Mouse (Mus musculus) olfactory bulb, adult 2 months (tissue): ENCODE data around the gene Lrtm2. TPM values are rescaled to one million over a fixed set of nuclear protein-coding genes. Genes with fewer than 3 reads are reported as not detected.
A peak's percentile ranks its signal among the peaks of the same experiment; 100 is the strongest.

Source experiments
- H3K27ac ChIP-seq: fragments of 200-500 bp; 2 replicates; pipeline ENCODE4 v1.5.1; 2012; ENCODE audit warnings: low read depth, low read length; ENCODE audit not compliant: insufficient read depth
- H3K4me1 ChIP-seq: fragments of 200-500 bp; 2 replicates; pipeline ENCODE4 v1.6.1; 2012; ENCODE audit warnings: low read length; ENCODE audit not compliant: control insufficient read depth, insufficient read depth
- H3K4me3 ChIP-seq: fragments of 200-500 bp; 2 replicates; pipeline ENCODE4 v1.5.1; 2012; ENCODE audit warnings: mild to moderate bottlenecking, low read depth, low read length, moderate library complexity; ENCODE audit not compliant: insufficient read depth
- CTCF ChIP-seq: fragments of 200-500 bp; IDR thresholded peaks from 2 replicates; pipeline ENCODE4 v1.5.1; 2012; ENCODE audit warnings: low read depth, mild to moderate bottlenecking, low read length, moderate library complexity; ENCODE audit not compliant: insufficient read depth
- POLR2A ChIP-seq: fragments of 200-500 bp; IDR thresholded peaks from 2 replicates; pipeline ENCODE4 v1.6.1; 2012; ENCODE audit warnings: mild to moderate bottlenecking, low read depth, low read length, moderate library complexity; ENCODE audit not compliant: insufficient read depth
- WGBS: fragments of 180-500 bp; shearing (Covaris S2); methylation state at CpG from one replicate; pipeline ENCODE4 v1.1.7; 2018; 5-methylcytosine and 5-hydroxymethylcytosine counted together
- polyA plus RNA-seq: library from polyadenylated mRNA; stranded (reverse); fragments of >200 nt; gene quantifications from 2 replicates; pipeline ENCODE4 v1.2.4, GENCODE M21; 2012; ENCODE audit warnings: low replicate concordance; ENCODE audit not compliant: missing spikeins, insufficient read depth, insufficient read length

Gene Lrtm2
- polyA plus RNA-seq, 1 experiment = not detected

GRCm38 (mm10) chr6:119328521-119329115 is 1.9 kb downstream of the Lrtm2 start:
- Histone ChIP-seq H3K4me3 (peak overlapping the region; percentile 91), H3K27ac (peak overlapping the region; percentile 98), H3K4me1 (peaks cover 61% of the 10 kb centered on the region)
- TF ChIP-seq POLR2A (no peak), CTCF (no peak)
- 9% methylated on average over 10 of the region's 11 CpGs for WGBS

- TF ChIP-seq POLR2A (no peak), CTCF (no peak)
- WGBS = 68% methylated on average over 7 of the region's 7 CpGs
These were observed 4.0 kb downstream of the Lrtm2 start for GRCm38 (mm10) chr6:119326541-119326940.

GRCm38 (mm10) chr6:119325978-119326377 is 4.6 kb downstream of the Lrtm2 start:
- TF ChIP-seq CTCF = no peak
- TF ChIP-seq POLR2A = no peak
- H3K4me1 ChIP-seq = peaks cover 55% of the 10 kb centered on the region
- WGBS = 48% methylated on average over 6 of the region's 6 CpGs
- no peak overlapping the region for H3K27ac ChIP-seq
- no peak overlapping the region for H3K4me3 ChIP-seq

More at GRCm38 (mm10) chr6:119326541-119326940, 4.0 kb downstream of the Lrtm2 start:
- H3K4me1 ChIP-seq = peaks cover 58% of the 10 kb centered on the region
- H3K4me3 ChIP-seq = no peak overlapping the region
- no peak overlapping the region for H3K27ac ChIP-seq

- TF ChIP-seq POLR2A (no peak), CTCF (no peak)
- Histone ChIP-seq H3K4me3 (no peak overlapping the region), H3K27ac (no peak overlapping the region), H3K4me1 (peaks cover 64% of the 10 kb centered on the region)
- WGBS = 62% methylated on average over 10 of the region's 10 CpGs
These were observed 5.8 kb downstream of the Lrtm2 start for GRCm38 (mm10) chr6:119324776-119325175.

- Histone ChIP-seq H3K4me3 (no peak overlapping the region), H3K4me1 (peaks cover 66% of the 10 kb centered on the region), H3K27ac (no peak overlapping the region)
- TF ChIP-seq POLR2A = no peak
- TF ChIP-seq CTCF = no peak
- 58% methylated on average over 7 of the region's 7 CpGs for WGBS
These were observed 8.8 kb downstream of the Lrtm2 start for GRCm38 (mm10) chr6:119321752-119322151.

- WGBS = 64% methylated on average over 16 of the region's 16 CpGs
- no peak overlapping the region for H3K4me3 ChIP-seq
These were observed 10.1 kb downstream of the Lrtm2 start for GRCm38 (mm10) chr6:119320481-119320880.

GRCm38 (mm10) chr6:119319358-119319757 is 11.2 kb downstream of the Lrtm2 start:
- Histone ChIP-seq H3K4me1 (peaks cover 62% of the 10 kb centered on the region), H3K4me3 (no peak overlapping the region), H3K27ac (no peak overlapping the region)
- WGBS = 80% methylated on average over 2 of the region's 2 CpGs
- TF ChIP-seq POLR2A = no peak
- no peak for TF ChIP-seq CTCF

More at GRCm38 (mm10) chr6:119320481-119320880, 10.1 kb downstream of the Lrtm2 start:
- Histone ChIP-seq H3K27ac (no peak overlapping the region), H3K4me1 (peaks cover 64% of the 10 kb centered on the region)
- TF ChIP-seq CTCF (no peak), POLR2A (no peak)

GRCm38 (mm10) chr6:119318732-119319131 is 11.8 kb downstream of the Lrtm2 start:
- Histone ChIP-seq H3K4me1 (peaks cover 62% of the 10 kb centered on the region), H3K4me3 (no peak overlapping the region), H3K27ac (no peak overlapping the region)
- no peak for TF ChIP-seq CTCF
- TF ChIP-seq POLR2A = no peak
- WGBS = 20% methylated on average over 9 of the region's 9 CpGs

GRCm38 (mm10) chr6:119314751-119315476 is 15.7 kb downstream of the Lrtm2 start:
- H3K4me3 ChIP-seq = no peak overlapping the region
- WGBS = 50% methylated on average over 7 of the region's 7 CpGs
- peak overlapping the region; percentile 42; the same call in 1 of the 2 replicates for H3K27ac ChIP-seq
- peaks cover 56% of the 10 kb centered on the region for H3K4me1 ChIP-seq
- TF ChIP-seq CTCF (no peak), POLR2A (no peak)
